Mouse (Mus musculus) MEL (cell line): ENCODE measurements around the gene Tinf2. TPM values are rescaled to one million over a fixed set of nuclear protein-coding genes. Genes with fewer than 3 reads are reported as not detected.

Experiments
- DNase-seq: peaks from one replicate; pipeline ENCODE4 v3.0.0; 2011; ENCODE audit warnings: low read depth, low spot score
- H3K27ac ChIP-seq: 2 replicates; pipeline ENCODE4 v1.5.1; 2012; ENCODE audit warnings: low read depth, mild to moderate bottlenecking, control low read depth, low read length, moderate library complexity; ENCODE audit not compliant: control insufficient read depth
- H3K27me3 ChIP-seq, 2 experiments: fragments of 150-350 bp in 1 of 2; sonication (generic) in 1 of 2; 2 replicates each; pipeline ENCODE4 v1.6.1; 2012; ENCODE audit warnings: low read length in 2 of 2, mild to moderate bottlenecking in 2 of 2, improper control_type of control experiment in 1 of 2, moderate library complexity in 1 of 2; ENCODE audit not compliant: insufficient read depth in 2 of 2, control insufficient read depth in 1 of 2
- H3K36me3 ChIP-seq, 2 experiments: 2 replicates each; pipeline ENCODE4 v1.6.1; 2012 to 2014; ENCODE audit warnings: low read length in 2 of 2, improper control_type of control experiment in 1 of 2, inconsistent platforms in 1 of 2, mild to moderate bottlenecking in 1 of 2; ENCODE audit not compliant: insufficient read depth in 2 of 2, control insufficient read depth in 1 of 2
- H3K4me1 ChIP-seq, 2 experiments: fragments of 150-350 bp in 1 of 2; sonication (generic) in 1 of 2; 2 replicates each; pipeline ENCODE4 v1.6.1; 2012; ENCODE audit warnings: low read length in 2 of 2, improper control_type of control experiment in 1 of 2, mild to moderate bottlenecking in 1 of 2; ENCODE audit not compliant: insufficient read depth in 2 of 2, control insufficient read depth in 1 of 2
- H3K4me3 ChIP-seq, 2 experiments: fragments of 150-350 bp in 1 of 2; sonication (generic) in 1 of 2; 2 replicates each; pipeline ENCODE4 v1.5.1; 2012; ENCODE audit warnings: low read depth in 2 of 2, low read length in 2 of 2, mild to moderate bottlenecking in 2 of 2, moderate library complexity in 2 of 2, control low read depth in 1 of 2, improper control_type of control experiment in 1 of 2; ENCODE audit not compliant: control insufficient read depth in 1 of 2, insufficient read depth in 1 of 2
- H3K79me2 ChIP-seq: 2 replicates; pipeline ENCODE4 v1.6.1; 2012; ENCODE audit warnings: mild to moderate bottlenecking, low read length, moderate library complexity; ENCODE audit not compliant: control insufficient read depth, poor library complexity, insufficient read depth
- H3K9ac ChIP-seq: 2 replicates; pipeline ENCODE4 v1.6.1; 2012; ENCODE audit warnings: low read depth, mild to moderate bottlenecking, control low read depth, low read length, moderate library complexity; ENCODE audit not compliant: control insufficient read depth, poor library complexity, severe bottlenecking
- H3K9me3 ChIP-seq: fragments of 150-350 bp; sonication (generic); replicated peaks from 2 replicates; pipeline ENCODE4 v1.6.1; 2012; ENCODE audit warnings: mild to moderate bottlenecking, low read length, improper control_type of control experiment, moderate library complexity; ENCODE audit not compliant: insufficient read depth
- BHLHE40 ChIP-seq: IDR thresholded peaks from 2 replicates; pipeline ENCODE4 v1.6.1; 2012; ENCODE audit warnings: low read depth, mild to moderate bottlenecking, inconsistent platforms, low read length, improper control_type of control experiment, borderline replicate concordance
- CHD1 ChIP-seq: IDR thresholded peaks from 2 replicates; pipeline ENCODE4 v1.6.1; 2012; ENCODE audit warnings: low read depth, mild to moderate bottlenecking, inconsistent platforms, low read length, improper control_type of control experiment
- CHD2 ChIP-seq: IDR thresholded peaks from 2 replicates; pipeline ENCODE4 v1.6.1; 2011; ENCODE audit warnings: low read length, improper control_type of control experiment
- E2F4 ChIP-seq: IDR thresholded peaks from 2 replicates; pipeline ENCODE4 v1.6.1; 2011; ENCODE audit warnings: low read depth, low read length, improper control_type of control experiment, borderline replicate concordance
- ELF1 ChIP-seq: IDR thresholded peaks from 2 replicates; pipeline ENCODE4 v1.6.1; 2014; ENCODE audit warnings: low read depth, mild to moderate bottlenecking, inconsistent platforms, low read length, improper control_type of control experiment, moderate library complexity
- EP300 ChIP-seq, 2 experiments: IDR thresholded peaks; 2 replicates each; pipeline ENCODE4 v1.6.1; 2011; ENCODE audit warnings: improper control_type of control experiment in 2 of 2, low read length in 2 of 2, low read depth in 1 of 2, mild to moderate bottlenecking in 1 of 2
- ETS1 ChIP-seq: IDR thresholded peaks from 2 replicates; pipeline ENCODE4 v1.6.1; 2012; ENCODE audit warnings: low read depth, mild to moderate bottlenecking, inconsistent platforms, low read length, improper control_type of control experiment, moderate library complexity
- GATA1 ChIP-seq: IDR thresholded peaks from 2 replicates; pipeline ENCODE4 v1.6.1; 2011; ENCODE audit warnings: low read depth, low read length, improper control_type of control experiment
- HCFC1 ChIP-seq: IDR thresholded peaks from 2 replicates; pipeline ENCODE4 v1.6.1; 2012; ENCODE audit warnings: low read depth, mild to moderate bottlenecking, inconsistent platforms, low read length, improper control_type of control experiment, moderate library complexity
- JUND ChIP-seq: IDR thresholded peaks from 2 replicates; pipeline ENCODE4 v1.6.1; 2011; ENCODE audit warnings: low read depth, mild to moderate bottlenecking, improper control_type of control experiment, low read length
- KAT2A ChIP-seq: conservative IDR thresholded peaks from 2 replicates; pipeline ENCODE4 v1.6.1; 2012; ENCODE audit warnings: low read depth, low read length, improper control_type of control experiment, inconsistent platforms
- MAFK ChIP-seq: IDR thresholded peaks from 2 replicates; pipeline ENCODE4 v1.6.1; 2011; ENCODE audit warnings: low read depth, mild to moderate bottlenecking, low read length, improper control_type of control experiment, borderline replicate concordance
- MAX ChIP-seq: IDR thresholded peaks from 2 replicates; pipeline ENCODE4 v1.6.1; 2011; ENCODE audit warnings: low read length, improper control_type of control experiment
- MAZ ChIP-seq: IDR thresholded peaks from 2 replicates; pipeline ENCODE4 v1.6.1; 2012; ENCODE audit warnings: low read depth, mild to moderate bottlenecking, inconsistent platforms, low read length, improper control_type of control experiment
- MEF2A ChIP-seq: IDR thresholded peaks from 2 replicates; pipeline ENCODE4 v1.6.1; 2014; ENCODE audit warnings: low read depth, mild to moderate bottlenecking, inconsistent platforms, low read length, improper control_type of control experiment; ENCODE audit not compliant: poor library complexity, insufficient replicate concordance, severe bottlenecking; ENCODE audit errors: extremely low read depth
- MXI1 ChIP-seq: IDR thresholded peaks from 2 replicates; pipeline ENCODE4 v1.6.1; 2011; ENCODE audit warnings: mild to moderate bottlenecking, low read depth, low read length, improper control_type of control experiment
- MYB ChIP-seq: IDR thresholded peaks from 2 replicates; pipeline ENCODE4 v1.6.1; 2011; ENCODE audit warnings: mild to moderate bottlenecking, low read depth, low read length, improper control_type of control experiment
- MYC ChIP-seq: IDR thresholded peaks from 2 replicates; pipeline ENCODE4 v1.6.1; 2011; ENCODE audit warnings: low read depth, mild to moderate bottlenecking, low read length, improper control_type of control experiment, moderate library complexity
- NELFE ChIP-seq: IDR thresholded peaks from 2 replicates; pipeline ENCODE4 v1.6.1; 2011; ENCODE audit warnings: low read depth, low read length, improper control_type of control experiment
- NRF1 ChIP-seq: IDR thresholded peaks from 2 replicates; pipeline ENCODE4 v1.6.1; 2014; ENCODE audit warnings: low read depth, mild to moderate bottlenecking, inconsistent platforms, low read length, improper control_type of control experiment, moderate library complexity; ENCODE audit not compliant: poor library complexity, insufficient read depth, severe bottlenecking
- POLR2A ChIP-seq, 2 experiments: IDR thresholded peaks; 2 replicates each; pipeline ENCODE4 v1.6.1; 2011 to 2012; ENCODE audit warnings: low read length in 2 of 2, mild to moderate bottlenecking in 2 of 2, control low read depth in 1 of 2, improper control_type of control experiment in 1 of 2, low read depth in 1 of 2, moderate library complexity in 1 of 2; ENCODE audit not compliant: control insufficient read depth in 1 of 2, insufficient read depth in 1 of 2, poor library complexity in 1 of 2
- POLR2AphosphoS2 ChIP-seq: IDR thresholded peaks from 2 replicates; pipeline ENCODE4 v1.6.1; 2011; ENCODE audit warnings: low read length, improper control_type of control experiment
- POLR2AphosphoS5 ChIP-seq: IDR thresholded peaks from 2 replicates; pipeline ENCODE4 v1.6.1; 2012; ENCODE audit warnings: low read depth, borderline replicate concordance, mild to moderate bottlenecking, inconsistent platforms, low read length, moderate library complexity, mixed read lengths
- RAD21 ChIP-seq: IDR thresholded peaks from 2 replicates; pipeline ENCODE4 v1.6.1; 2011; ENCODE audit warnings: mild to moderate bottlenecking, low read depth, low read length, improper control_type of control experiment
- RCOR1 ChIP-seq: IDR thresholded peaks from 2 replicates; pipeline ENCODE4 v1.6.1; 2012; ENCODE audit warnings: low read depth, mild to moderate bottlenecking, inconsistent platforms, low read length, improper control_type of control experiment
- SIN3A ChIP-seq: IDR thresholded peaks from 2 replicates; pipeline ENCODE4 v1.6.1; 2012; ENCODE audit warnings: low read length, improper control_type of control experiment, inconsistent platforms
- SMC3 ChIP-seq: IDR thresholded peaks from 2 replicates; pipeline ENCODE4 v1.6.1; 2011; ENCODE audit warnings: low read depth, low read length, improper control_type of control experiment
- TAL1 ChIP-seq: IDR thresholded peaks from 2 replicates; pipeline ENCODE4 v1.6.1; 2012; ENCODE audit warnings: mild to moderate bottlenecking, inconsistent platforms, low read length, moderate library complexity, mixed read lengths
- TCF12 ChIP-seq: IDR thresholded peaks from 2 replicates; pipeline ENCODE4 v1.6.1; 2014; ENCODE audit warnings: low read depth, mild to moderate bottlenecking, inconsistent platforms, low read length, improper control_type of control experiment, moderate library complexity
- UBTF ChIP-seq: IDR thresholded peaks from 2 replicates; pipeline ENCODE4 v1.6.1; 2012; ENCODE audit warnings: low read depth, mild to moderate bottlenecking, inconsistent platforms, low read length, improper control_type of control experiment, moderate library complexity, borderline replicate concordance; ENCODE audit not compliant: insufficient read depth
- USF1 ChIP-seq: IDR thresholded peaks from 2 replicates; pipeline ENCODE4 v1.6.1; 2014; ENCODE audit warnings: low read depth, mild to moderate bottlenecking, inconsistent platforms, low read length, improper control_type of control experiment, moderate library complexity
- ZKSCAN1 ChIP-seq: IDR thresholded peaks from 2 replicates; pipeline ENCODE4 v1.6.1; 2012; ENCODE audit warnings: low read depth, mild to moderate bottlenecking, inconsistent platforms, low read length, improper control_type of control experiment, moderate library complexity
- ZMIZ1 ChIP-seq: IDR thresholded peaks from 2 replicates; pipeline ENCODE4 v1.6.1; 2012; ENCODE audit warnings: low read depth, mild to moderate bottlenecking, inconsistent platforms, low read length, improper control_type of control experiment, moderate library complexity
- ZNF384 ChIP-seq: IDR thresholded peaks from 2 replicates; pipeline ENCODE4 v1.6.1; 2012; ENCODE audit warnings: low read depth, mild to moderate bottlenecking, inconsistent platforms, low read length, improper control_type of control experiment
- polyA plus RNA-seq, 2 experiments: library from polyadenylated mRNA; stranded (reverse) in 1 of 2; unstranded in 1 of 2; fragments of >175 nt in 1 of 2; fragments of >200 nt in 1 of 2; gene quantifications; 2 replicates each; pipeline versions ENCODE4 v1.2.1 to v1.2.4; 2012; ENCODE audit warnings: low replicate concordance in 2 of 2, low read depth in 1 of 2; ENCODE audit not compliant: insufficient read length in 2 of 2, insufficient read depth in 1 of 2, missing spikeins in 1 of 2
- total RNA-seq: library from RNA; depleted of rRNA; stranded (reverse); fragments of 300-350 nt; gene quantifications from 2 replicates; pipeline ENCODE4 v1.2.3, GENCODE M21; 2012

Tinf2 gene
- total and polyA plus RNA-seq, 3 experiments = 27.2 to 53.0 TPM; not detected in 1

GRCm38 (mm10) chr14:55706051-55706600 is 24.5 kb upstream of the Tinf2 start:
- Histone ChIP-seq H3K27me3 (no peaks in the 10 kb centered on the region), H3K27ac (peak overlapping the region; percentile 59), H3K36me3 (peaks cover 0 to 12% of the 10 kb centered on the region in 2 experiments; a peak in 2 of 4 replicates), H3K4me1 (peaks cover 9 to 18% of the 10 kb centered on the region in 2 experiments), H3K9me3 (no peaks in the 10 kb centered on the region), H3K79me2 (no peaks in the 10 kb centered on the region), H3K4me3 (no peak overlapping the region; a peak in 1 of 4 replicates), H3K9ac (peak overlapping the region; percentile 41; the same call in 1 of the 2 replicates)
- TF ChIP-seq RAD21 (no peak), SMC3 (no peak), CHD2 (no peak), GATA1 (peak; percentile 47; the same call in 1 of the 2 replicates), ZNF384 (no peak), E2F4 (no peak), KAT2A (no peak), SIN3A (no peak), MAFK (no peak), ZMIZ1 (no peak), UBTF (no peak), MAX (no peak), CHD1 (no peak), MYC (no peak), POLR2AphosphoS5 (no peak), RCOR1 (peak; percentile 39; the same call in 1 of the 2 replicates), MAZ (no peak), MYB (no peak), JUND (no peak), ETS1 (0 out of 2 replicates have a peak, but pooled peaks have one; percentile 14), MXI1 (no peak), POLR2AphosphoS2 (no peak), POLR2A (IDR thresholded peaks at IDR 0.05; ENCODE audit: control insufficient read depth in 1 of 2, insufficient read depth in 1 of 2, low read depth in 1 of 2, low read length in 2 of 2, poor library complexity in 1 of 2) (no peak), BHLHE40 (no peak), TAL1 (peak; percentile 23), HCFC1 (no peak), MEF2A (no peak), TCF12 (no peak), ELF1 (no peak), NRF1 (no peak), ZKSCAN1 (no peak), USF1 (no peak), EP300 (IDR thresholded peaks at IDR 0.05; ENCODE audit: low read depth in 1 of 2, low read length in 2 of 2) (peak; percentile 52; a peak in 3 of 4 replicates), NELFE (no peak)
- peak; percentile 49 for DNase-seq
